15 mouse cellular contexts compared by ENCODE assay signal in the genomic region with DNA sequence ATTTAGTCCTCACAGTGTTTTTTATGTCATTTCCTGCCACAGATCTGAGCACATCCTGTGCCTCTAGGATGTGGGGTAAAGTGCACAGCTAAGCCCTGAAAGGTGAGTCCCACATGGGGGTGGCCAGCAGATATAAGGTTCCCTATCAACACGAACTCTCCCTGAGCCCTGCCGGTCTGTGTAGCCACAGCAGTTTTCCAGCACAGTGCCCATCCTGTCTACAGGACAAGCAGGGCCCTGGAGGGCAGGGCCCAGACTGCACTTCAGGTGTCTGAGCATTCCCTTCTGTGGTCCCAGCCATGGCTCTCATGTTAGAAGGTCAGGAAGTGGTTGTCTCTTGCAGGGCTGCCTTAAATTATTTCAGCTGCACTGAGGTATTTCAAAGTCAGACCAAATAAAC.
DNase-seq lines count a peak whose midpoint lies in the region; ATAC-seq lines count a peak whose summit lies in the region.
"Had no signal": no experiment of that assay in that cellular context is flagged by ENCODE, and none has a peak within 500 bp of the region (broad histone marks: within the 10 kb centered on the region; RNA-seq: fewer than 3 reads in every experiment).

No protein-coding gene starts in this region.

- no peak overlapping the region for H3K9ac ChIP-seq in neural tube, embryonic 13.5 days
- H3K9ac ChIP-seq in neural tube, embryonic 15.5 days (replicated peaks), result no peak overlapping the region

- no peaks in the 10 kb centered on the region for H3K36me3 ChIP-seq in neural tube, embryonic 13.5 days
- no peaks in the 10 kb centered on the region for H3K36me3 ChIP-seq in neural tube, embryonic 15.5 days
- no peaks in the 10 kb centered on the region for H3K36me3 ChIP-seq in megakaryocyte, embryonic 14.5 days (replicated peaks; ENCODE audit: low read length)

- no peak for ATAC-seq in neural tube, embryonic 13.5 days (ENCODE audit: low read depth)
- ATAC-seq in neural tube, embryonic 15.5 days (ENCODE audit: low FRiP score), result no peak
- ATAC-seq in common myeloid progenitor, adult 5-6 weeks (replicated peaks; ENCODE audit: low read depth, poor library complexity, severe bottlenecking), result peak; percentile 22
- ATAC-seq: forebrain, embryonic 14.5 days; intestine, postnatal 0 days had no signal

- peak; percentile 72 for DNase-seq in thymus, postnatal 4 days
- no peak for DNase-seq in cerebellum, postnatal 4 days (ENCODE audit: low spot score in 2 of 2)
- no peak for DNase-seq in cerebellum, adult 9-10 months
- DNase-seq: embryo, embryonic 11 days; lung, adult 2 months; midbrain, embryonic 14.5 days had no signal

- peaks cover under 1% of the 10 kb centered on the region for H3K4me1 ChIP-seq in neural tube, embryonic 13.5 days (replicated peaks)
- peaks cover under 1% of the 10 kb centered on the region; the same call in 1 of the 2 replicates for H3K4me1 ChIP-seq in neural tube, embryonic 15.5 days
- H3K4me1 ChIP-seq in megakaryocyte, embryonic 14.5 days, result peaks cover 65% of the 10 kb centered on the region

- no peak overlapping the region for H3K4me2 ChIP-seq in neural tube, embryonic 13.5 days
- no peak overlapping the region for H3K4me2 ChIP-seq in neural tube, embryonic 15.5 days
- H3K4me2 ChIP-seq: heart, embryonic 11.5 days had no signal

- peak overlapping the region; percentile 46; the same call in 1 of the 2 replicates for H3K27ac ChIP-seq in neural tube, embryonic 13.5 days (replicated peaks)
- H3K27ac ChIP-seq in neural tube, embryonic 15.5 days (replicated peaks), result no peak overlapping the region
- H3K27ac ChIP-seq: left cerebral cortex, adult 2 months; stomach, postnatal 0 days had no signal

- no peak overlapping the region for H3K4me3 ChIP-seq in neural tube, embryonic 13.5 days
- H3K4me3 ChIP-seq in neural tube, embryonic 15.5 days (replicated peaks), result no peak overlapping the region
- peak overlapping the region; percentile 24 for H3K4me3 ChIP-seq in megakaryocyte, embryonic 14.5 days (replicated peaks)
- H3K4me3 ChIP-seq: left cerebral cortex, adult 2 months had no signal

- 63% methylated on average over 2 of the region's 2 CpGs for WGBS in neural tube, embryonic 13.5 days
- 69% methylated on average over 2 of the region's 2 CpGs for WGBS in neural tube, embryonic 15.5 days

- no peaks in the 10 kb centered on the region for H3K9me3 ChIP-seq in neural tube, embryonic 13.5 days
- no peaks in the 10 kb centered on the region for H3K9me3 ChIP-seq in neural tube, embryonic 15.5 days (replicated peaks)
- H3K9me3 ChIP-seq in megakaryocyte, embryonic 14.5 days, result peaks cover 8% of the 10 kb centered on the region

- H3K27me3 ChIP-seq in neural tube, embryonic 13.5 days, result no peaks in the 10 kb centered on the region
- no peaks in the 10 kb centered on the region for H3K27me3 ChIP-seq in neural tube, embryonic 15.5 days (replicated peaks)
- H3K27me3 ChIP-seq in megakaryocyte, embryonic 14.5 days (replicated peaks), result no peaks in the 10 kb centered on the region
